Mouse (Mus musculus): ENCODE results near the gene Tpcn1. TPM values are rescaled to one million over a fixed set of nuclear protein-coding genes. Genes with fewer than 3 reads are reported as not detected.
A peak's percentile ranks its signal among the peaks of the same experiment; 100 is the strongest.
"Not testable (repeated sequence)": the region's sequence is repeated elsewhere in the genome, so short reads cannot be mapped to it uniquely, and the experiment has no call there.

Gene Tpcn1
- total RNA-seq, 4 experiments from 2014 or later: 34.8 to 36.7 (median 36.3) TPM

DNA sequence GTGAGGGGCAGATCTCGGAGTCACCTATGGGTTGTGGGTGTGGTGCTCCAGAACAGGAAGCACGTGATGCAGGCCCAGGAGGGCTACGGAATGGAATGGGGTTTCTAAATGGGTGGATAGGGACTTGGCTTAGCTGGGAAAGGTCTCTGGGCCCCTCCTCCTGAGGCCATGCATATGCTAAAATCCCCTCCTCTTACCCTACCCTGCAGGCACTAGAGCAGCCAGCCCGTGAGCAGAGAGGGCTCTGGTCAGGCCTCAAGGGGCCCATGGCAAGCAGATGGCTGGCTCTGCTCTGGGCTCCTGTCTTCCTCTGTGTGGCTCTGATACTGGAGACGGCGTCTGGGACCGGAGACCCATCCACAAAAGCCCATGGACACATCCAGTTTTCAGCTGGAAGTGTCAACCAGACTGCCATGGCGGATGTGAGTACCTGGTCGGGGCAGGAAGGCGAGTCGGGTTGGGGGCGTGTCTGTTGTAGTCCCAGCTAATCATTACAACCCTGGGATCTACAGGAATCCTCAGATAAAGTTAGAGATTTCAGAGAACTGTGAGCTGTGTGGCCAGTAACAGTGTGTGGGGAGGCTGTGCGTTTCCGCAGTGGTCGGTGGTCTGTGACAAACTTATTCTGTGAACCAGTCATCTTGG, 75.4 kb downstream of the Tpcn1 start:
- no peak for DNase-seq (ENCODE audit: low spot score)

DNA sequence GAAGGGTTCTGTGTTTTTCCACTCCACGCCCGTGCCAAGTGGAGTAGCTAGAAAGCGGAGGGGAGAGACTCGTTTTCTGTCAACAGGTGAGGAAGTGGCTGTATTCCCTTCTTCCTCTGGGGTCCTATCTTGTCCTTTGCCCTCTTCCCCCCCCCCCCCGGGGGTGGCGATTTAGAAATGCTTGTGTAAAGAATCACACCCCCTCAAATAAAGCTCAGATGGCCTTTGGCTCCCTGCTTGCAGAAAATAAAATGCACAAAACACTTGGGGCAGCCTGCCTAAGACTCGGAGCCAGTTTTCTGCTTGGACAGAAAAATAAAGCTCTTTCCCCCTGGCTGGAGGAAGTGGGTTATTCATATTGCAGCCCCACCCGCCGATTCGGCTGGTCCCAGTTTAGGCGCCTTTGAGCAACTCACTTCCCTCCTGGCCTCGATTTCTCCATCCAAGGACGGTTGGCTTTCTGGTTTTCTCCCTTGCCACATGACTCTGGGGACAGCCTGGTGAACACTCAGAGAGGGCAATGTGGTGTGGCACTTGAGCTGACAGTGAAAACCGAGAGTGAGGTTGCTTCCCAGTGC, 76.7 kb downstream of the Tpcn1 start:
- DNase-seq (ENCODE audit: low spot score): peak; percentile 55

DNA sequence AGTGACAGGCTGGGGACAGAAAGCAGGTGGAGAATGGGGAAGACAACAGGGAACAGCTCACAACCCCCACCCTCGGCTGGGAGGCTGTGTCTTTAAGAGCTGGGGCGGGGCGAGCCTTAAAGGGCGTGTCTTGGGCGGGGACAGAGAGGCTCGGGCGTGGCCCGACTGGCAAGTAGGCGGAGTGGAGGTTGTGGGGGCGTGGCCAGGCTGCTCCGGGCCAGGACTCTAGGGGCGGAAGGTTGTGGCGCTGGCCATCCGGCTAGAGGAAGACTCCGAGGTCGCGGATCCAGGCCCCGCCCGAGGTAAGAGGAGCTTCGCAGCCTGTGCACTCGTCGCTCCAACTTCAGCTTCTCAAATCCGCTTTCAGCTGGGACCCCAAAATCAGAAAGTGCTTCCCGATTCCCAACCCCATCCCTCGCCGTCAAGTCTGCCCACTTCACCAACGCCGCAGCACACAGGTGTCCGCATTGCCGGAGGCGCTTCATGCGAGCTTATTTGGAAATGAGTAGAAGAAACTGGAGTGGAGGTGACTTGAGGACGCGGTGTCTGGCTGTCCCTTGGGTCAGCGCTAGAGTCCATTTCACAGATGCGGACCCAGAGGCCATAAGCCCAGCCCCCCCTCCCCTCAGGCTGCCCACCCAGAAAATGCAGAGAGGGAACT, 77.4 kb downstream of the Tpcn1 start, which contains the start of gene Slc8b1:
Slc8b1 (plus strand) TSS at position 187 of the 661 bp plus-strand sequence.
- DNase-seq (ENCODE audit: low spot score): peak; percentile 97

DNA sequence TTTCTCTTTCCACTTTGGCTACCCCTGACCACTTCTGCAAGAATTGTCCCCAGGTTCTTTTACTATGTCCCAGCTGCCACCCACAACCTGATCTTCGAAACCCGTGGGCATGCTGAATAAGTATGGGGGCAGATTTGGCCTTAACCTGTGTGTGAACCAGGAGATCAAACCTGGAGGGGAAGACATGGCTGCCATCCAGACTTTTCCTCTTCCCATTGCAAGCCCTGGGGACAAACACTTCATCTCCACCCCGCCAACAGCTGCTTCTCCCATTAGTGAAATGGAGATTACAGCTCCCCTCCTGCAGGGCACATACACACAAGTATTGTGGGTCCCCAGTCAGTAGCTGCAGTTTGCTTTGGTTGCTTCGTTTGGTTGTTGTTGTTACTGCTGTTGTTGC, 81.2 kb downstream of the Tpcn1 start:
- DNase-seq (ENCODE audit: low spot score): no peak

DNA sequence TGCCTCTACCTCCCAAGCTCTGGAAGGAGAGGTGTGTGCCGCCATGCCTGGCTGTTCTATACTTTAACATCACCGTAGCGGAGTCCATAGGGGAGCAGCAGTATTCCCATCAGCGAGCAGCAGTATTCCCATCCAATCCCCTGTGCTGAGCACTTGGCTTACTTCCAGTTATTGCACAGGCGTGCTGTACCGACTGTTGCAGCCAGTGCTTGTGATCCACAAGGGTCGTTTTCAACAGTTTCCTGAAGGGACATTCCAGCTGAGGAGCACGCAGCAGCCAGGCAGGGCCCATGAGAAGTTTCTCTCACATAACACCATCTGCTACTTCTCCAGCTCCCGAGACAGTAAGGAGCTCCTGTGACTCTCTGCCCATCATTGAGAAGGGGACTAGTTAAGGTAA, 82.0 kb downstream of the Tpcn1 start:
- no peak for DNase-seq (ENCODE audit: low spot score)

DNA sequence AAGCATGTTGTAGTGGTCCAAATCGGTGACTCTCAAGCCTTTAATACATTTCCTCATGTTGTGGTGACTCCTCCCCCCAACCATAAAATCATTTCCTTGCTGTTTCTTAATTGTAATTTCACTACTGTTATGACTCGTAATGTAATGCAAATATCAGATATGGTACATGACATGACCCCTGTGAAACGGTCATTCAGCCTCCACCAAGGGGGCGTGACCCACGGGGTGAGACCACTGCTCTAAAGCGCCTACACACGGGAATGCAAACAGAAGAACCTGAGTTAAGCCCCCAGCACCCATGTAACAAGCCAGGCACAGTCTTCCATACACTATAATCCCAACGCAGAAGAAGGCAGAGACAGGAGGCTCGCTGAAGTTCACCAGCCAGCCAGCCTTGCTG, 82.7 kb downstream of the Tpcn1 start:
- no peak for DNase-seq (ENCODE audit: low spot score)

DNA sequence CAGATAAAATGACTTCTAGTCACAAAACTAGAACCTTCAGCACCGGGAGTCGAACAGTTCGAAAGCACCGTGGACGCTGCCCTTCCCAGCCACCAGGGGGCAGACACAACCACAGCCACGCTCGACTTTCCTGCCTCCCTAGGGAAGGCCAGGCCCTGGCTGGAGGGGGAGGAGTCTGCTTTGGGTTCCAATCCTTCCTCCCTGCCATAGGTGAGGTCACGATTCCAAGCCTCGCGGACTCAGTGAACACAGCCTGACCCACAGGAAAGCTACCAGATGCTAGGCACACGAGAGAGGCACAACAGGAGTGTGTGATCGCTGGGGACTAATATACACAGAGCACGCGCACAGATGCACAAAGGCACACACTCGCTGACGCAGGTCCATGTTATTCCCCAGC, 83.1 kb downstream of the Tpcn1 start:
- DNase-seq (ENCODE audit: low spot score): peak; percentile 87

DNA sequence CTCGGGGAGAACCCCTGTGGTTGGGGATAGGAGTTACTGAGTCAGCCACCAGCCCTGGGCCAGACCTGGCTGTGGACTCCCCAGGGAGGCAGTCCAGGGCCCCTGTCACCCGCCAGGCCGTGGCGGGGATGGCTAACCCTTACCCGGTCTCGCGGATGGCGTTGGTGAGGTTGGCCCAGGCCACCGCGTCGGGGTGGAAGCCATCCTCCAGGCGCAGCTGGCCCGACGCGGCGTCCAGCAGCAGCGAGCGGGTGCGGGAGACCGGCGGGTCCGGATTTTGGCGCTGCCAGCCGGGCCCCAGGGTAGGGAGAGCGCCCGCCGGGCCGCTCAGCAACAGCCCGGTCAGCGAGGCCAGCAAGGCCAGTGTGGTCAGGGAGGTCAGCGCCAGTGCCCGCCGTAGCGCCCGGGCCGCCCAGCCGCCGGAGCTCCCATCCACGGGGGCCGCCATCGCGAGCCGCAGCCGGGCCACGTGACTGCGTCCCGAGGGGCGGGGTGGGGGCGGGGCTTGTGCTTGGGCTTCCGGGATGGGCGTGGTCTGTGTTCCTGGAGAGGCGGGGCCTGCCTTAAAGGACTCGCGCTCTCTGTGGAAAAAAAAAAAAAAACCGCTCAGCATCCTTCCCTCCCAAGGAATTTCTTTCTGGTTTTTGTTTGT, 85.2 kb downstream of the Tpcn1 start, which contains the start of gene Plbd2:
Plbd2 (minus strand) TSS at position 482 of the 652 bp plus-strand sequence.
- peak; percentile 66 for DNase-seq (ENCODE audit: low spot score)

DNA sequence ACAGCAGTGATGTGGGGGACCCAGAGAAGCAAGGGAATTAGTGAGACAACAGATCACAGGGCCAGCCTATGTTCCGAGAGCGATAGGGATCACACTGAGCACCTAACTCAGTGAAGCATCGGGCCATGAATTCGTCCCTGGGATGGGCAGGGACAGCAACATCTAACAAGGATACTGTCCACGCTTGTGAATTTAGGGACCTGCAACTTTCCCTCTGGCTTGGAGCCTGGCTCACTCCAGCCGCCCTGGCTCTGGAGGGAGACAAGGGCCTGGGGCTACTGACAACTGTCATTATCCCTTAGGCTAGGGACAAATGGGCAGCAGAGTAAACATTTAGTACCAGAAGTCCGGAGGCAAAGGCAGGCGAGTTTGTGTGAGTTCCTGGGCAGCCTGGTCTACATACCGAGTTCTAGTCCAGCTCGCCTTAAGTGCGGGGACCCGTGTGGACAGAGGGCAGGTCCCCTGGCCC, 85.8 kb downstream of the Tpcn1 start:
- DNase-seq (ENCODE audit: low spot score): no peak

DNA sequence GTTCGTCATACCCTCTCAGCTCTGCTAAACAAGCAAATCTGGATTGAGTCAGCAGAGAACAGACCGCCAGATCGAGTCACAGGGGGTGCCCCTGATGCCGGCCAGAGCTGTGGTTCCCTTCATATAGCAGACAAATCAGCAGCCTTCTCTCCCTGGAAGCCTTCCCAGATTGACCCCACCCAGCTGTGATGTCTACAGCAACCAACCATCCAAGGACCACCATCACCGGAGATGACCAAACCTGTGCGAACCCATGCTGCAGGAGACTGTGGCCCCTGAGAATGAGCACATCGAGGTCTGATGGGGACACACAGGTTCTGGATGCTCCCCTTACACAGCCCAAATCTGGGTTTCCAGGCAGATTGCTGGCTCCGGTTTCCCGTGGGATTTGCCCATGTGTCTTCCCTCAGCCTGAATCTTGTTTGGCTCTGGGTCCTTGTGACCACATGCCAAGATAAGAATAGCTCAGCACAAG, 86.3 kb downstream of the Tpcn1 start:
- DNase-seq (ENCODE audit: low spot score): no peak

DNA sequence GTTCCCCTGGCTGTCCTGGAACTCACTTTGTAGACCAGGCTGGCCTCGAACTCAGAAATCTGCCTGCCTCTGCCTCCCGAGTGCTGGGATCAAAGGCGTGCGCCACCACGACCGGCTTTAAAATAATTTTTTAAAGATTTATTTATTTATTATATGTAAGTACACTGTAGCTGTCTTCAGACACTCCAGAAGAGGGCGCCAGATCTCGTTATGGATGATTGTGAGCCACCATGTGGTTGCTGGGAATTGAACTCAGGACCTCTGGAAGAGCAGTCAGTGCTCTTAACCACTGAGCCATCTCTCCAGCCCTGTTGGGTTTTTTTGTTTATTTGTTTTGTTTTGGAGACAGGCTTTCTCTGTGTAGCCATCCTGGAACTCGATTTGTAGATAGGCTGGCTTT, 87.9 kb downstream of the Tpcn1 start:
- not testable (repeated sequence) for DNase-seq (ENCODE audit: low spot score)

DNA sequence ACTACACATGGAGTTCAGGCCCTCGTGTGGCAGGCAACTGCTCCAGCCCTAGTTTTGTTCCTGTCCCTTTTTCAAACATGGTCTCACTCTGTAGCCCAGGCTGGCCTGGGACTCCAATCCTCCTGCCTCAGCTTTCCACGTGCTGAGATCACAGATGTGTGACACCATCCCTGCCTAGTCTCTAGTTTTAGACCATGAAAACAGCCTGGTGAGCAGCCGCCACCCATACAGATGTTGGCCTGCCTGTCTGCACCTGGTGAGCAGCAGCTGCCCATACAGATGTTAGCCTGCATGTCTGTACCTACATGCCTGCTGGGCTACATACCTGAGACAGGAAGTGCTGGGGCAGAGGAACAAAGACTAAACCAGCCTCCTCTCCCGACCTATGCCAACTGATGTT, 89.3 kb downstream of the Tpcn1 start:
- DNase-seq (ENCODE audit: low spot score): no peak

DNA sequence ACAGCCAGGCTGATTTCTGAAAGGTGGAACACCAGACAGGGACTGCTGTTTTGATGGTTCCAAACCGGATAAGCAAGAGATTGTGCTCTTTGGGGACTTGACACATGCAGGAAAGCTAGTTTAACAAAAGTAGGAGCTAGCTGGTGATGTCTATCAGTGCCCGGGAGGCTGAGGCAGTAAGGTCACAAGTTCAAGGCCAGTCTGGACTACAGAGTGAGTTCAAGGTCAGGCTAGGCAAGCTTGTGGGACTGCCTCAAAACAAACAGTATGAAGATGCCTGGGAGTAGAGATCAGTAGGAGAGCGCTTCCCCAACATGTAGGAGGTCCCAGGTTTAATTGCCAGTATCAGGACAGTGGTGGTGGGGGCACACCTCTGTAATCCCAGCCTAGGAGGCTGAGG, 91.4 kb downstream of the Tpcn1 start:
- DNase-seq (ENCODE audit: low spot score): no peak

DNA sequence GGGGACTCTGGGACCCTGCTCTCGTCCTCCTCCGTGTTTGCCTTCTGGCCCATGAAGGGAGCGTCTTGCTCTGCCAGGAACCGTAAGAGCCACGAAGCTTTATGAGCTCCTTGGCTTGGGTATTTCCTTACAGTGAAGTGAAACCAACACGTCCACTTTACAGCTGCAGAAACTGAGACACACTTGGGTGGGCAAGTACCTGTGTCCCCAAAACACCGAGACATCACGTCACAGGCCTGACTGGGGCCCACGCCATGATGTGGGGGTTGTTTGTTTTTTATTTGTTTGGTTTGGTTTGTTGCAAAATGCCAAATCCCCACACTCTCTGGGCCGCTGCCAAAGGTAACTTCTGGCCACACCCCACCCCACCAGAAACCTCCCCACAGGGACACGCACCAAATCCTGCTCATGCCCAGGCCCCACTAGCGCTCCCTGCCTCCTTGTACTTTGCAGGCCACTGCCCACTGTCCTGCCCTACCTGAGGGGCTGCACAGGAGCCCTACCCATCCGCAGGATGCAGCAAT, 92.7 kb downstream of the Tpcn1 start:
- no peak for DNase-seq (ENCODE audit: low spot score)

DNA sequence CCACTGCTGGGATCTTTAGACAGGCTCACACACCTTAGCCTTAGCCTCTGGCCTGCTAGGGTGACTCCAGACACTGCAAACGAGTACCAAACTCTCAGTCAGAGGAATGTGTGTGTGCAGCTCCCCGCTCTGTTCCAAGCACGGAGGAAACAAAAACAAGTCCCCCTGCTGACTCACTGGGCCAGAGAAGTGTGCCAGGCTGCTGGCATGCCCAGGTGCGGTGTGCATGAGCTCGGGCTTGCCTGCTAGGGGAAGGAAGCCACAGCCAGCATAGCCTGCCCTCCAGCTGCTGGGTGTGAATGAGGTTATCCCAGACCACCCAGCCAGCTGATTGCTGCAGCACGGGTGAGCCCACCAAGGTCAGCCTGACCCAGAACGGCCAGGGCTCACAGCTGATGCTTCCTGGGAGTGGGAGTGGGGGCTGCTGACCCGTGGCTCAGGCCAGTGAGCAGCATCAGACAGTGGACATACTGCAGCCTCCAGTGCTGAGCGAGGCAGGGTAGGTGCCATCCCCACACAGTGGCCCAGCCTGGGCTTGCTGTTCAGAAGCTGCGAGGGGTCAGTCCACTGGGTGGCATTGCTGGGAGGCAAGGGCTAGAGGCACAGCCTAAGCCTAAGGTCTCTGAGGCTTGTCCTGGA, 93.3 kb downstream of the Tpcn1 start:
- peak; percentile 43 for DNase-seq (ENCODE audit: low spot score)

DNA sequence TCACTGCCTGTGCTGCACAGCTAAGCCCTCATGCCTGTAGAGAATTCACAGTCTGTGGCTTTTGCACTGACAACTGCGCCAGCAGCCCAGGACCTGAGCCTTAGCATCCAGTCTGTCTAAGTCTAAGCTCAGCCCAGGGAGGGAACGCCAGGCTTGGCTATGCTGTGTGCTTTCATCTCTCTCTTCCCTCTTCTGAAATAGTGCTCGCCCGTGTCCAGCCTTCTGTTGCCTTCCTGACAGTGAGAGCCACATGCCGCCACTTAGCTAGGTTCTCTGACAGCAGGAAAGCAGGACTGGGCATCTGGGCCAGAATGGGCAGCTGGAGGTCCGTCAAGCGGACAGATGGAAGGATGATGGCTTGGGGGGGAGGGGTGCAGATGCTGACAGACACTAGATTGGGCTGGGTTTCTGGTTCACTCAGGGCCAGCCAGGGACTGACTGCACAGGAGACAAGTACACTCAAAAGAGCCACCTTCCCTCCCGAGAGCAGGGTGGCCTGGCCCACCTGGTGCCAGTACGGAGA, 94.5 kb downstream of the Tpcn1 start:
- no peak for DNase-seq (ENCODE audit: low spot score)

DNA sequence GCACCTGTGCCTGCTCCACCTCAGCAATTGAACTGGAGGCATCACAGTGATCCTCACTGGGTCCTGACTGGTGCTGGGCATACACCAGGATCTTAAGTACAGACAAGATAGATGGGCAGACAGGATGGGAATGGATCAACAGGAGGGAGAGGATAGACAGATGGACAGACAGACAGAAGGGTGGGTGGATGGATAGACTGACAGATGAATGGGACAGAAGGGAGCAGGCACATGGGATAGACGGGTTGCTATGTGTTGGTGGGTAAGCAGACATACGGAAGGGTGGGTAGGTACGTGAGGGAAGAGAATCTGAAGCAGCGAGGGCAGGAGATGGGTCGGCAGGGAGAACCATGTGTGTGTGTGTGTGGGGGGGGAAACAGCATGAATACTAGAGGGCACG, 95.0 kb downstream of the Tpcn1 start:
- DNase-seq (ENCODE audit: low spot score): no peak

DNA sequence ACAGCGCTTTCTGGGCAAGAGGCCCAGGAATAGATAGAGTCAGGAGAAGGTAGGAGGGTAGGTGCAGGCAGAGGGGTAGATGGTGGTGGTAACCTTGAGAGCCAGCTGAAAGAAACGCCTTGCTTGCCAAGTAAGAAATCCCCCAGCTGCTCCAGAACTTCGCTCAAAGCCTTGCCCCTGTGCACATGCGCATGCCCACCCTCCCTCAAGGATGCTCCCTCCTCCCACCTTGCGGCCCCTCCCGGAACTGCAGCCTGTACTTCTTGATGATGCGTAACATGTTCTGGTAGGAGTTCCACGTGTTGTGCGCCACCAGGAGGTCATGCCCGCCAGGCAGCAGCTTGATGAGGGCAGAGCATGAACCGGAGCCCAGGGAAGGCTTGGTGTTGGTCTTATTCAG, 96.0 kb downstream of the Tpcn1 start:
- DNase-seq (ENCODE audit: low spot score): no peak

DNA sequence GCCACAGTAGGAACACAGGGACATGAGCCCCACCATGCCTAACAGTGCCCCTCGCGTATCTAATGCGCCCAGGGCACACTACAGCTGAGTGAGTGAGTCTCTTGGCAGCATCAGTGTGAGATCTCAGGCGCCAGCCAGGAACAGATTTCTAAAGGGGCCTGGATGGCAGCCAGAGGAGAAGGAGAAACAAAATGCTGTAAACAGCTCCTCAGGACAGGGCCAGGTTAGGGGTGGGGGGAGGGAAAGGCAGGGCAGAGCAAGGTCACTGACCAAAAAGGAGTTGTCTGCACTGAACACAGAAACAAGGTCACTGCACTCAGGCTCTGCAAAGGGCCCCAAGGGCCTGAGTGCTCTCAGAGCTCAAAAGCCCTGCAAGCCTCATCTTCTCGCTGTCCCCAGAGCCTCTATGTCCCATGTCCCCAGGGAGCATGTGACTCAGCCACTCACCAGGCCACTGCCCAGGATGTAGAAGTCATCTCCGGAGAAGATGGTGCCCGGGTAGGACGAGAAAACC, 97.7 kb downstream of the Tpcn1 start:
- DNase-seq (ENCODE audit: low spot score): peak; percentile 29

DNA sequence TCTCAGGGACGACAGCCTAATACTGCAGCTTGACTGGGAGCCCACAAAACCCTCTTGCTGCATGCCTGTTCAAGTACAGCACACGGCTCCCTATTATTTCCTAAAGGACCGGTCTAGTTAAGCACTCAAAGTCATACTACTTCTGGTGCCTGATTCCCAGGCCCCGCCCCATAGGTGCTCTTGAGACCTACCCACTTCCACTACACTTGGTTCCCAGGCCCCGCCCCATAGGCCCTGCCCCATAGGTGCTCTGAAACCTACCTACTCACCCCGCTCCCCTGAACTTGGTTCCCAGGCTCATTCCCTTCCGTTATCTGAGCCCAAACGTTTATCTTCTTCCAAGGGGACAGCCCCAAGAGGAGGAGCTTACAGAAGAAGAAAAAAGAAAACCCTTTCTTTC, 100.6 kb downstream of the Tpcn1 start:
- DNase-seq (ENCODE audit: low spot score): no peak

Measured in heart, adult 8-10 months (tissue).